Mouse (Mus musculus): ENCODE data around the gene 2900026A02Rik.

- TF ChIP-seq CTCF (IDR thresholded peaks at IDR 0.05; ENCODE audit: extremely low read depth, insufficient read length, insufficient replicate concordance, low read depth, low read length), result no peak
- TF ChIP-seq POLR2A (IDR thresholded peaks at IDR 0.05; ENCODE audit: low read depth, low read length), result no peak
Observed at GRCm38 (mm10) chr5:113219876-113220275, 1.2 kb downstream of the 2900026A02Rik start.

All from small intestine, adult 2 months (tissue).